Mouse (Mus musculus): ENCODE measurements around the gene Selenop. TPM values are rescaled to one million over a fixed set of nuclear protein-coding genes. Genes with fewer than 3 reads are reported as not detected.

Gene Selenop
- total RNA-seq, 1 experiment from 2014 or later, result 287 TPM

GRCm38 (mm10) chr15:3319929-3320328, 51.6 kb downstream of the Selenop start:
- no peak for ATAC-seq (replicated peaks; ENCODE audit: insufficient number of reproducible peaks, low FRiP score, low TSS enrichment, poor library complexity, severe bottlenecking)

- no peak for ATAC-seq (replicated peaks; ENCODE audit: insufficient number of reproducible peaks, low FRiP score, low TSS enrichment, poor library complexity, severe bottlenecking)
These were observed 54.7 kb downstream of the Selenop start for GRCm38 (mm10) chr15:3323041-3323440.

Other genes with a start within 250 kb of the Selenop start
- 1.4 to 10.9 TPM (median 3.4 TPM) in 3 replicates for gene Ccdc152, start 35.0 kb downstream of the Selenop start, total RNA-seq (2017)

Measured in monocyte, adult 5-6 weeks (primary cell).